Mouse (Mus musculus) forebrain, embryonic 10.5 days (tissue): ENCODE results near the gene 9930021J03Rik. TPM values are rescaled to one million over a fixed set of nuclear protein-coding genes. Genes with fewer than 3 reads are reported as not detected.

Source experiments
- DNase-seq: peaks from one replicate; pipeline ENCODE4 v3.0.0-alpha.2; 2017; ENCODE audit warnings: low spot score; ENCODE audit errors: extremely low spot score
- H3K27ac ChIP-seq: fragments of 300-500 bp; sonication (generic); 2 replicates; pipeline ENCODE4 v1.5.1; 2016; ENCODE audit warnings: mild to moderate bottlenecking
- H3K27me3 ChIP-seq: fragments of 300-500 bp; sonication (generic); 2 replicates; pipeline ENCODE4 v1.6.1; 2016; ENCODE audit warnings: mild to moderate bottlenecking; ENCODE audit not compliant: poor library complexity, severe bottlenecking
- H3K36me3 ChIP-seq: fragments of 300-500 bp; sonication (generic); replicated peaks from 2 replicates; pipeline ENCODE4 v1.6.1; 2016; ENCODE audit warnings: mild to moderate bottlenecking, moderate library complexity
- H3K4me1 ChIP-seq: fragments of 300-500 bp; sonication (generic); 2 replicates; pipeline ENCODE4 v1.6.1; 2016
- H3K4me3 ChIP-seq: fragments of 300-500 bp; sonication (generic); 2 replicates; pipeline ENCODE4 v1.5.1; 2016; ENCODE audit warnings: mild to moderate bottlenecking, moderate library complexity
- H3K9me3 ChIP-seq: fragments of 300-500 bp; sonication (generic); 2 replicates; pipeline ENCODE4 v1.6.1; 2016; ENCODE audit warnings: mild to moderate bottlenecking, moderate library complexity
- WGBS: fragments of 180-500 bp; shearing (Covaris S2); methylation state at CpG from one replicate; pipeline ENCODE4 v1.1.7; 2016; 5-methylcytosine and 5-hydroxymethylcytosine counted together
- polyA plus RNA-seq: library from polyadenylated mRNA; unstranded; fragments of >200 nt; fragmentation: Nextera tagmentation; extraction: Ambion mirVana; gene quantifications from 2 replicates; pipeline ENCODE4 v1.2.1, GENCODE M21; 2016

9930021J03Rik gene
- polyA plus RNA-seq, 1 experiment from 2014 or later: 4.2 TPM

DNA sequence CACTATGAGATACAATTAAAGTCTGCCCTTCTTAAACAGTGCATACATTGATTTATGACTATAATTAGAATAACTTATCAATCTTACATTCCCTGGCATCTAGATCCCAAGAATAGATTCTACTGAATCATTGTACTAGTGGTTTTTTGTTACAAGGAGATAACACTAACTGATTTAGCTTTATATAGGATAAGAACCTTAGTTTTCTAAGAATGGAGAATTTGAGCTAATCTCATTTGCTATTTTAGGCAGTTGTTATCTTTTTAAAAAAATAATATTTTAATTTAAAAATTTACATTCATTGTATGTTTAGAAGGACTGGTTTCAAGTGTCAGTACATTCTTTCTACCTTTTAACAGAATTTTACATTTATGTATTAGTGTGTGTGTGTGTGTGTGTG is 17.8 kb downstream of the 9930021J03Rik start:
- H3K4me3 ChIP-seq: no peak overlapping the region
- no peak for DNase-seq
- H3K9me3 ChIP-seq: no peaks in the 10 kb centered on the region
- H3K27ac ChIP-seq: no peak overlapping the region
- H3K27me3 ChIP-seq: no peaks in the 10 kb centered on the region
- H3K36me3 ChIP-seq: peaks cover 23% of the 10 kb centered on the region
- no peaks in the 10 kb centered on the region for H3K4me1 ChIP-seq

DNA sequence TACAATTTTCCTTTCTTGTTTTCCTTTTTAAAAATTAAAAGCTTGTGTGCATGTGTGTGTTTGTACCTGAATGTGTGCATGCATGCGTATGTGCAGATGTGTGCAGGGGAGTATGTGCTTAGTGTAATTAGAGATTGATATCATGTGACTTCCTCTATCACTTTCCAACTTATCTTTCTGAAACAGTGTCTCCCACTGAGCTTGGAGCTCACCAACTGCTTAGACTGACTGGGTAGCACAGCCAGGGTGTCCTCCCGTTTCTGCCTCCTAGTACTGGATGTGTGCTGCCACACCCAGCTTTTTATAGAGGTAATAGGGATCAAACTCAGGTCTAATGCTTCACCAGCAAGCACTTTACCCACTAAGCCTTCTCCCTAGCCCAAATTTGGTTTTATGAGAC is 22.9 kb downstream of the 9930021J03Rik start:
- peaks cover 24% of the 10 kb centered on the region for H3K36me3 ChIP-seq
- H3K27me3 ChIP-seq: no peaks in the 10 kb centered on the region
- H3K4me3 ChIP-seq: no peak overlapping the region
- no peaks in the 10 kb centered on the region for H3K9me3 ChIP-seq
- DNase-seq: no peak
- 84% methylated on average over 2 of the region's 2 CpGs for WGBS
- H3K4me1 ChIP-seq: no peaks in the 10 kb centered on the region
- H3K27ac ChIP-seq: no peak overlapping the region

DNA sequence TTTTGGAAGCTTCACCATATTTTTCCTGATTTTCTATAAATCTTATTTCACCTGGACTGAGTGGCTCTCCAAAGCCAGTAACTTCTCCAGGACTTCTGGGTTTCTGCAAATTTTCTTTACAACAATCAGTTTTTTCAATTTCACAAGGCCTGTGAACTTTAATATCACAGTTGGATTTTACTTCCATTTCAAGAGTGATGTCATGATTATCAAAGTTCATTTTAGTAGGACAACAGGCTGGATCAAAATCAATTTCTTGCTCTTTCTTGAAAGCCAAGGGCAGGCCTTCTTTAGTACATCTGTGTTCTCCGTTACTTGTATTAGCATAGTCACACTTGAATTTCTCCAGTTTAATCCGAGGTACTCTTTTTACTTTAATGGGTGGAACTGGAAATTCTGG is 51.9 kb downstream of the 9930021J03Rik start:
- peaks cover 1% of the 10 kb centered on the region; the same call in 1 of the 2 replicates for H3K9me3 ChIP-seq
- H3K27ac ChIP-seq: no peak overlapping the region
- H3K36me3 ChIP-seq: peaks cover 7% of the 10 kb centered on the region
- WGBS: 91% methylated on average over 2 of the region's 2 CpGs
- H3K4me1 ChIP-seq: no peaks in the 10 kb centered on the region
- H3K27me3 ChIP-seq: no peaks in the 10 kb centered on the region
- no peak for DNase-seq
- no peak overlapping the region for H3K4me3 ChIP-seq

DNA sequence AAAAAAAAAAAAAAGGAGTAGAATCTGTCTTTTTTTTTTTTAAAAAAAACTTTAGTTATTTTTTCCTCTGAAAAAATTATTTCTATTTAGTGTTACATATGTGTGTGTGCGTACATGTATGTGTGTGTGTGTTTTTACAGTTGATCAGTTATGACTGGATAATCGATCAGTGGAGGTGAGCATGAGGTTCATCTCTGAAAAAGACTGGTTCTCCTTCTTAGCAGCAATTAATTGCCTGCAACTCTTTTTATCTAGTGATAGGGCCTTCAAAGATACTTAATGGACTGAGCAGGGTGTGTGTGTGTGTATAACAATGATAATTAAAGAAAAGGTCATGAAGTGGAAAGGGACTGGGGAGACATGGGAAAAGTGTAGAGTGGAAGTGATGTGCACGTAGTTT is 54.8 kb downstream of the 9930021J03Rik start:
- Histone ChIP-seq H3K4me1 (no peaks in the 10 kb centered on the region), H3K9me3 (no peaks in the 10 kb centered on the region), H3K27me3 (no peaks in the 10 kb centered on the region), H3K27ac (no peak overlapping the region), H3K36me3 (peaks cover 15% of the 10 kb centered on the region), H3K4me3 (no peak overlapping the region)
- WGBS: 91% methylated on average over 3 of the region's 3 CpGs
- DNase-seq: no peak

DNA sequence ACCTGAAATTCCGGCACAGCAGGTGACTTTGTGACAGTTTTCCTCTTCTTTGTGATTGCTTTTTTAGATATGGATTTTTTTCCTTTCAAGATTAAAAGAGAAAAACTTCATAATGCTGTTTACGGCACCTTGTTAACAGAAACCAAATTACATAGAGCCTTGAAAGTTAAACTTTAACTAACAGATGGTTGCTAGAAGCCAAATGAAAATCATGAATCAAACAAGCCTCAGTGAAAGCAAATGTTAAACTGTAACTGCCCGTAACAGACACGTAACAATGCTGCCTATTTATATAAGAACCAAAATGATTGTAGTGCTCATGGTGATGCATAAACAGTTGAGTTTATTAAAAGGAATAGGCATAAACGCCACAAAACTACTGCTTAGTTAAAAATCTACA is 62.3 kb downstream of the 9930021J03Rik start:
- H3K27ac ChIP-seq: no peak overlapping the region
- H3K27me3 ChIP-seq: no peaks in the 10 kb centered on the region
- H3K9me3 ChIP-seq: no peaks in the 10 kb centered on the region
- H3K36me3 ChIP-seq: peaks cover 8% of the 10 kb centered on the region
- no peak overlapping the region for H3K4me3 ChIP-seq
- WGBS: 92% methylated on average over 5 of the region's 5 CpGs
- DNase-seq: no peak
- H3K4me1 ChIP-seq: no peaks in the 10 kb centered on the region

DNA sequence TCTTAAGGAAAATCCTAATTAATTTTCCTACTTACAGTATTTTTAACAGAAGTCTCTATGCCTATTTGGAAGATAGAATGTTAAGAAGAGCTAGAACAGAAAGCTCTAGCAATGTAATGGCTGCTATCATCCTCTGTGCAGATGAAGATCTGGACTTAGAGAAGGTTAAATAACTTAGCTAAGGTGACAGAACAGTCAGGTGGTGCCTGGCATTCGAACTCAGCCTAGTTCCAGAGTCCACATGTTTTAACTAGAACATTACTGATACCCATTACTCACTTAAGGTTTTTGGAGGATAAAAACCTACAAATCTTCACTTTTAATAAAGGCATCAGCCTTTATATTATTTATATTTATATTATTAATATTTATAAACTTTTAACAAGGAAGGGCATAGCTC is 65.1 kb downstream of the 9930021J03Rik start:
- WGBS: 89% methylated on average over 1 of the region's 1 CpGs
- Histone ChIP-seq H3K27me3 (no peaks in the 10 kb centered on the region), H3K4me1 (no peaks in the 10 kb centered on the region), H3K36me3 (no peaks in the 10 kb centered on the region), H3K27ac (no peak overlapping the region), H3K4me3 (no peak overlapping the region), H3K9me3 (no peaks in the 10 kb centered on the region)
- no peak for DNase-seq

DNA sequence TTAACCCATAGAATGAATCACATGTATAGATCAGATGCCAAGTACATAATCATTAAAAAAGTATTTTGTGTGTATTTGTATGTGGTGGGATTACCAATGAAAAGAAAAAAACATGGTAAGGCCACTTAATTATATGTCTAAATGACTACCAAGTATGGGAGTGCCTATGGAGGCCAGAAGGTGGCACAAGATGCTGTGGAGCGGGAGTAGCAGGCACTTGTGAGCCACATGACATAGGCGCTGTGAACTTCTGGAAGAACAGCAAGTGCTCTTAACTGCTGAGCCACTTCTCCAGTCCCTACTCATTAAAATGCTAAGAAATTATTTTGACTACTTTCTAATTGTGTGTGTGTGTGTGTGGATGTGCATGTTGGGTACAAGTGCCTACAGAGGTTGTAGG is 66.2 kb downstream of the 9930021J03Rik start:
- Histone ChIP-seq H3K4me1 (no peaks in the 10 kb centered on the region), H3K9me3 (no peaks in the 10 kb centered on the region), H3K27ac (no peak overlapping the region), H3K36me3 (no peaks in the 10 kb centered on the region), H3K4me3 (no peak overlapping the region), H3K27me3 (no peaks in the 10 kb centered on the region)
- no peak for DNase-seq
- 77% methylated on average over 2 of the region's 2 CpGs for WGBS

DNA sequence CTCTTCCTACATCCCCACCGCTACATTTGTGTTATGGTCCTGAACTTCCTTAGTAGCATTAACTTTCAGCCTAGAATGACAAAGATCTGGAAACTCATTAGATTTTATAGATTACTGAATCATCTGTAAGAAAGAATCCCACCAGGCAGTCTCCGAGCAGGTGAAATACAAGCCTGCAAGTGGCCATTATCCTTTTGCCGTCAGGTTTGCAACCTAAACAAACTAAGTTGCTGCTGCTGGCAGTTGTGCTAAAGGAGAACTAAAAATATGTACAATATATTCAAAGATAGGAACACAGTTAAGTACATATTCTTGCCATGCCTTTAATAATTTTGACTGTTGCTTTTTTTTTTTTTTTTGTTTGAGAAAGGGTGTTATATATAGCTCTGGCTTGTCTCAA is 70.4 kb downstream of the 9930021J03Rik start:
- no peaks in the 10 kb centered on the region for H3K27me3 ChIP-seq
- DNase-seq: no peak
- H3K4me1 ChIP-seq: no peaks in the 10 kb centered on the region
- H3K4me3 ChIP-seq: no peak overlapping the region
- 91% methylated on average over 3 of the region's 3 CpGs for WGBS
- H3K27ac ChIP-seq: no peak overlapping the region
- H3K36me3 ChIP-seq: no peaks in the 10 kb centered on the region
- H3K9me3 ChIP-seq: no peaks in the 10 kb centered on the region

DNA sequence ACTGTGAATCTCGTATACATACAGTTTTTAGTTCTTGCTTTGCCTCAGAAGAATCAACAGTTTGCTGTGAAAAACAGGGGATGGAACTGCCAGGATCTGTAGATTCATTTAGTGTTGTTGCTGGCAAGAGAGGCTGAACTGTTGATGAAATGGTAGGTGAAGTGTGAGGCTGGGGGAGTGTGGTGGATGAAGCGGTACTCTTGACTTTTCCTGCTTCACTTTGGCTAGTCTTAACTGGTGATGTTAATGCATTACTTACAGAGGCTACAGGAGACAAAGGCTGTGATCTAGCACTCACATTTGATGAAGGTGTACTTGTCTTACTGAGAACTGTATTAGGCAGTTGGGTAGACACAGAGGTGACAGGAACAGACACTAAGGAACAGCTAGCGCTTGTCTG is 87.3 kb downstream of the 9930021J03Rik start:
- H3K27ac ChIP-seq: no peak overlapping the region
- H3K36me3 ChIP-seq: peaks cover 41% of the 10 kb centered on the region
- DNase-seq: no peak
- no peaks in the 10 kb centered on the region for H3K9me3 ChIP-seq
- no peaks in the 10 kb centered on the region for H3K27me3 ChIP-seq
- no peaks in the 10 kb centered on the region for H3K4me1 ChIP-seq
- 97% methylated on average over 3 of the region's 3 CpGs for WGBS
- no peak overlapping the region for H3K4me3 ChIP-seq

DNA sequence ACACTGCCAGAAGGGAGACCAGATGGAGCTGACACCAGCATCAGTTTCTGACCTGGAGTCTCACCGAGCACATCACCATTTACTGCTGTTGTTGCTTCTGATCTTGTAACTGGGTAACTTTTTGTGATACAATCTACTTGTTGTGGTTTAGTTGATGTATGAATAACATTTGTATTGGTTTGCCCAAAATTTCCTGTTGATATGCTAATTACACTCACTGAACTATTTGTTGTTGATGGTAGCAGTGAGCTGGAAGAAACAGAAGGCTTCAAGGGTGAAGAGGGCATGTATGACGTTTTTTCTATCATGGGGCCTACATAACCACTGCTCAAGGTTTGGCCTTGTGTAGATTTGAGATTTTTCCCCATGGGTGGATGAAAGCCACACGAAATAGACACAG is 87.9 kb downstream of the 9930021J03Rik start:
- Histone ChIP-seq H3K27ac (no peak overlapping the region), H3K4me1 (no peaks in the 10 kb centered on the region), H3K36me3 (peaks cover 41% of the 10 kb centered on the region), H3K27me3 (no peaks in the 10 kb centered on the region), H3K9me3 (no peaks in the 10 kb centered on the region), H3K4me3 (no peak overlapping the region)
- DNase-seq: no peak
- 90% methylated on average over 3 of the region's 3 CpGs for WGBS

DNA sequence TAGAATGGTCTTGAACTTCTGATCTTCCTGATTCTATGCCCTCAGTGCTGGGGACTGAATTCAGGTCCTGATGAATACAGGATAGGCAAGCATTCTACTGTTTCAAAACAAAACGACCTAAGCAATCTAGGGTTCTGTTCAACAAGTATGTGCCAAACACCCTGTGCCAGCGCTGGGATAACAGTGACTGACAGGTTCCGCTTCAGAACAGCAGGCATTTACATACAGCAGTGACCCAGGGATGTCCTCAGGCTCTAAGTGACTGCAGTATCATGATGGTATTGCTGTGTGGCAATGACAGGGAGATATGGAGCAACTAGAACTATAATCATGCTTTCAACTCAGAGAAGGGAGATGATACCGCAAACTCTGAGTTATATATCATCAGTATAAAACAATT is 92.3 kb downstream of the 9930021J03Rik start:
- no peak for DNase-seq
- 92% methylated on average over 4 of the region's 4 CpGs for WGBS
- no peaks in the 10 kb centered on the region for H3K9me3 ChIP-seq
- peaks cover 5% of the 10 kb centered on the region; the same call in 1 of the 2 replicates for H3K4me1 ChIP-seq
- no peaks in the 10 kb centered on the region for H3K27me3 ChIP-seq
- H3K27ac ChIP-seq: no peak overlapping the region
- peaks cover 29% of the 10 kb centered on the region for H3K36me3 ChIP-seq
- no peak overlapping the region for H3K4me3 ChIP-seq

DNA sequence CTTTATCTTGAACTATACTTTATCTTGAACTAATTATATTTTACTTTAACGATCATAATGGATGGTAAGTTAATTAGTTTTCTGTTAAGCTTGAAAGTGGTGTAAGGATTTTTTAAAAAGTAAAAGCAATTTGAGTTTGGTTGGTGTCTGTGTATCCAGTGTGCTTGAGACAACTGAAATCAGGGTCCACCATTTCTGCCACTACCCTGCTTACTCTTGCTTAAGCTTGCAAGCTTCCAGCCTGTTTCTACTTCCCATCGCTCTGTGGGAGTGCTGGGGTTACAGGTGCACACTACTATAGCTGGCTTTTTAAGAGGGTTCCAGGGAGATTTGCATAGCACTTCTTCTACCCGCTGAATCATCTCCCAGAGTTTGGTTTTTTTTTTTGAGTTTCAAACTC is 96.3 kb downstream of the 9930021J03Rik start:
- DNase-seq: no peak
- peaks cover 11% of the 10 kb centered on the region; the same call in 1 of the 2 replicates for H3K4me1 ChIP-seq
- H3K36me3 ChIP-seq: no peaks in the 10 kb centered on the region
- 78% methylated on average over 3 of the region's 3 CpGs for WGBS
- no peak overlapping the region for H3K27ac ChIP-seq
- H3K4me3 ChIP-seq: no peak overlapping the region
- H3K27me3 ChIP-seq: no peaks in the 10 kb centered on the region
- no peaks in the 10 kb centered on the region for H3K9me3 ChIP-seq

DNA sequence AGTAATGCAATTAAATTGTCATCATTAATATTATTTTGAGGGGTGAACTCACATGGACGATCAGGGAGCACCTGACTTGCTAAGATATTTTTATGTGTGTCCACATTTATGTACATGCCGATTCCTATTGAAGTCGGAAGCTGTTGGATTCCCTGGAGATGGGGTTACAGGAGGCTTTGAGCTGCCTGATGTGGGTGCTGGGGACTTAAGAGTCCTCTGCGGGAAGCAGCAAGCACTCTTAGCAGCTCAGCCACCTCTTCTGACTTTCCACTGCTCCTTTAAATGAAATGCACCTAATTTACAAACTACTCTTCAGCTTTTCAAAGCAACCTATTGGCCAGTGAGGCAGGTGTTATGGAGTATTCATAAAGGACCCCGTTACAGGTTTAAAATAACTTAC is 97.3 kb downstream of the 9930021J03Rik start:
- no peak for DNase-seq
- Histone ChIP-seq H3K4me1 (peaks cover 11% of the 10 kb centered on the region; the same call in 1 of the 2 replicates), H3K27ac (no peak overlapping the region), H3K27me3 (no peaks in the 10 kb centered on the region), H3K36me3 (no peaks in the 10 kb centered on the region), H3K9me3 (no peaks in the 10 kb centered on the region), H3K4me3 (no peak overlapping the region)
- 76% methylated on average over 5 of the region's 5 CpGs for WGBS

DNA sequence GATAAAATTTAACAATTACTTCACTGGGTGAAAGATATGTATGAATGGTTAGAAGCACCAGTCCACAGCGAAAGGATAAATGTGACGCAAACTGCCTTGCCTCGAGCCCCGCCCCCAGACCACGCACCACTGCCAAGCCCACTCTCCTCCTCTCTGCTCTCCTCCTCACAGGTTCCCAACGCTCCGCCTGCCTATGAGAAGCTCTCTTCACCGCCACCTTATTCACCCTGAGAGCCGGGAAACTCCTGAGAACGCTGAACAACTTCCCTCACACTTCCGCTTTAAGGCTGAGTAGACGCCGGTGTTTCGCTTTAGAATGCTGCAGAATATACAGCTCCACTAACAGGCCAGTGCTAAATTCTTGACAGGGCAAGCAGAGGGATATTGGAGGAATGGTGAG is 97.8 kb downstream of the 9930021J03Rik start:
- Histone ChIP-seq H3K36me3 (no peaks in the 10 kb centered on the region), H3K27me3 (no peaks in the 10 kb centered on the region), H3K9me3 (no peaks in the 10 kb centered on the region), H3K27ac (no peak overlapping the region), H3K4me1 (peaks cover 14% of the 10 kb centered on the region), H3K4me3 (no peak overlapping the region)
- DNase-seq: no peak
- WGBS: 69% methylated on average over 14 of the region's 14 CpGs
